Mouse (Mus musculus): Measurements from ENCODE around the gene Krtap14.

Gene Krtap14

GRCm38 (mm10) chr16:88826095-88826652 is at the start of gene Krtap14:
Gene Krtap14, minus strand, starts transcription at chr16:88826145.
- no peak for DNase-seq

GRCm38 (mm10) chr16:88874169-88874568 is 48.2 kb upstream of the Krtap14 start, which contains the start of gene Krtap19-2:
Gene Krtap19-2, minus strand, starts transcription at chr16:88874269.
- DNase-seq, result no peak

- DNase-seq, result no peak
These were observed 43.4 kb upstream of the Krtap14 start, which contains the start of gene Krtap19-1 for GRCm38 (mm10) chr16:88869311-88869710. Gene Krtap19-1, minus strand, starts transcription at chr16:88869411.

DNA sequence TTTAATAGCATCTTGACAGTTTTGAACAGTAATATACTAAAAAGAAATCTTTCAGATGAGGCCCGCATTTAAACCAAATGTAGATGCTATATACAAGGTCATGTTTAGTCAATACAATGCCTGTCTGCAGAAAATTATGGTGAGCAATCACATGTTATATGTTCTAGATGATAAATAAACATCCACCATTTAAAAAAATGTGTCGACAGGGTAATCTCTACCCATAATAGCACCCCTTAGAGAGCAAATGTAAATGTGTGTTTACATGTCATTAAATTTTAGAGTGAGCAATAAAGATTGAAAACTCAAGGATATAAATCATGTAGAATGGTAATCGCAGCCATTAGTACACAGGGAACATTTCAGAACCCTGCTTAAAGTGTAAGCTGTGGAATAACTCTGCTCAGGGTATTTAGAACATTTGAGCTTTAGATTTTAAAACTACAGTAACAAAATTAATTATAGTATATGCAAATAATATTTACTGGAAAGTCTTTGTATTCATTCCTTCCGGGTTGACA is 39.0 kb upstream of the Krtap14 start:
- no peak for DNase-seq

GRCm38 (mm10) chr16:88851450-88851849 is 25.5 kb upstream of the Krtap14 start:
- no peak for DNase-seq

- DNase-seq, result no peak
These were observed 22.6 kb upstream of the Krtap14 start for GRCm38 (mm10) chr16:88848558-88848957.

DNA sequence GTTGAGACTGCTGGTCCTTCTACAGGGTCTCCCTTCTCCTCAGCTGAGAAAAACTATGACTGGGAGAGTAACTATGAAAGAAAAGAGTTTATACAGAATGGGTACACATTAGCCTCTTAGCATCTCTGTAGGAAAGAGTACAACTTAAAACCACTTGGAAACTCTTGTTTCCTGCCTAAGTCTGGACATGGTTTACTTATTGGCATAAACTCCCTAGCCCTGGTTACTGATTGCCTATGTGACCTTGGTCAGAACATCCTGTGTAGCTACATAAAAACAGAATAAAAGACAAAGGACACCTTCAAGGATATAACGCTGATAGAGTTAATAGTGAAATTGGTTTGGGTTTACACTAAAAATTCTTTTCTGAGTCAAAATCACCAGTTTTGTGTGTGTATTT is 21.4 kb upstream of the Krtap14 start:
- no peak for DNase-seq

GRCm38 (mm10) chr16:88826978-88827377 is 1.0 kb upstream of the Krtap14 start:
- DNase-seq, result no peak

- no peak for DNase-seq
These were observed 2.2 kb downstream of the Krtap14 start for GRCm38 (mm10) chr16:88823736-88824135.

GRCm38 (mm10) chr16:88820066-88820465 is 5.9 kb downstream of the Krtap14 start, which contains the start of gene Krtap15:
Gene Krtap15, plus strand, starts transcription at chr16:88820215.
- no peak for DNase-seq

DNA sequence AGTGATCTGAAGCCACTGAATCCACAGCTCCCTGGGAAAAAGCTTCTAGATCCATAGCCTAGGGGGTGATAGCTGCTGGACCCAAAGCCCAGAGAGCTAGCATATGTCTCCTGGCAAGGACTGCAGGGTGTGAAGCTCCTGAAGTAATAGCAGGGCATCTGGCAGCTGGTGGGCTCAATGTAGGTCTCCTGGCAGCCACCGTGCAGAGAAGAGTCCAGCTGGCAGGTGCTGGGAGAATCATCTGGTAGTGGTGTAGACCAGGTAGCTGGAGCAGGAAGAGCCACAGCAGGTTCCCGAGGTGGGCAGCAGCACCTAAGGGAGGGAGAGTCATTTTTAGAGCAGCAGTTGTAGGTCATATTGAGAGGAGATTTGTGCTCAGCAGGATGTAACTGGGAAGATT is 14.1 kb downstream of the Krtap14 start, which contains the start of gene Gm20741:
Gm20741 (minus strand) TSS at position 394 of the 400 bp plus-strand sequence.
- DNase-seq, result no peak

- DNase-seq, result no peak
These were observed 39.2 kb downstream of the Krtap14 start for GRCm38 (mm10) chr16:88786786-88787185.

DNA sequence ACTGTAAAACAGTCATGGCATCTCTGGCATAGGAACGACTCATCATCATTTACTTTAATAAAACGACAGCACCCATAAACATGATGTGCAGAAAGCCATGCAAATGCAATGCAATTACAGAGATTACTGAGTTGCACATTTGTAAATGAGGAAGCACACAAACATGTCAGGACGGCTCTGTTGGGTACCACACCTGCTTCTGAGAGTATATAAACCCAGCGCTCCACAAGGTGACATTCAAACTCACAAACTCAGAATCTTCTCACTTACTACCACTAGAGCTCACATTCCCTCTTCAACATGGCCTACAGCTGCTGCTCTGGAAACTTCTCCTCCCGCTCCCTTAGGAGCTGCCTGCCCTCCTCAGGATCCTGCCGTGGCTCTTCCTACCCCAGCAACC is 48.3 kb downstream of the Krtap14 start, which contains the start of gene Gm5965:
Gm5965 (plus strand) TSS at position 301 of the 400 bp plus-strand sequence.
- DNase-seq, result no peak

DNA sequence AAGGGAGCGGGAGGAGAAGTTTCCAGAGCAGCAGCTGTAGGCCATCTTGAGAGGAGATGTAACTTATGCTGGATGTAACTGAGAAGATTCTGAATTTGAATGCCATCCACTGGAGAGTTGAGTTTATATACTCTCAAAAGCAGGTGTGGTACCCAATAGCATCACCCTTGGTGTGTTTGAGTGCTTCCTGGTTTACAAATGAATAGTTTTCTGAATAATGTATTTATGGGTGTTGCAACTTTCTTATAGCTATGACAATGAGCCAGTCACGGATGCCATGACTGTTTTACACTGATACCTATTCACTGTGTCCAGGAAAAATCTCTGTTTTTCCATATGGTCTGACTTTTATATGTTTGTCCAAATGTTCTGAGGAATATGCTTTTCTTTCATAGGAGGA is 51.8 kb downstream of the Krtap14 start, which contains the start of gene 2310057N15Rik:
2310057N15Rik (minus strand) TSS at position 101 of the 400 bp plus-strand sequence.
- no peak for DNase-seq
